Mouse (Mus musculus) ES-E14 (cell line): ENCODE measurements around the gene Slc39a13. TPM values are rescaled to one million over a fixed set of nuclear protein-coding genes. Genes with fewer than 3 reads are reported as not detected.

Source experiments
- DNase-seq: peaks from one replicate; pipeline ENCODE4 v3.0.0-alpha.2; 2013; ENCODE audit warnings: low read depth, low spot score
- H3K27ac ChIP-seq: 2 replicates; pipeline ENCODE4 v1.5.1; 2012; ENCODE audit warnings: low read depth, mild to moderate bottlenecking, low read length, moderate library complexity, mixed read lengths; ENCODE audit not compliant: poor library complexity, insufficient read depth, severe bottlenecking
- H3K36me3 ChIP-seq: 2 replicates; pipeline ENCODE4 v1.6.1; 2012; ENCODE audit warnings: mild to moderate bottlenecking, low read length, moderate library complexity, mixed read lengths; ENCODE audit not compliant: control insufficient read depth, poor library complexity, insufficient read depth, severe bottlenecking
- H3K4me1 ChIP-seq, 2 experiments: fragments of 150-350 bp in 1 of 2; sonication (generic) in 1 of 2; 2 replicates each; pipeline ENCODE4 v1.6.1; 2012; ENCODE audit warnings: low read length in 2 of 2, mild to moderate bottlenecking in 1 of 2, mixed read lengths in 1 of 2; ENCODE audit not compliant: control insufficient read depth in 2 of 2, insufficient read depth in 2 of 2, poor library complexity in 1 of 2
- H3K4me3 ChIP-seq, 2 experiments: fragments of 150-350 bp in 1 of 2; sonication (generic) in 1 of 2; 2 replicates each; pipeline ENCODE4 v1.5.1; 2012; ENCODE audit warnings: low read length in 2 of 2, low read depth in 1 of 2, mild to moderate bottlenecking in 1 of 2, mixed read lengths in 1 of 2; ENCODE audit not compliant: insufficient read depth in 1 of 2, poor library complexity in 1 of 2, severe bottlenecking in 1 of 2
- H3K9ac ChIP-seq: 2 replicates; pipeline ENCODE4 v1.6.1; 2012; ENCODE audit warnings: low read depth, mild to moderate bottlenecking, low read length, mixed read lengths; ENCODE audit not compliant: poor library complexity, insufficient read depth, severe bottlenecking
- H3K9me3 ChIP-seq: fragments of 150-350 bp; sonication (generic); 2 replicates; pipeline ENCODE4 v1.6.1; 2012; ENCODE audit warnings: low read depth, mild to moderate bottlenecking, low read length; ENCODE audit not compliant: control insufficient read depth, insufficient read depth
- CHD2 ChIP-seq: IDR thresholded peaks from 2 replicates; pipeline ENCODE4 v1.6.1; 2014; ENCODE audit warnings: mild to moderate bottlenecking, low read depth, low read length, inconsistent platforms
- HCFC1 ChIP-seq: IDR thresholded peaks from 2 replicates; pipeline ENCODE4 v1.6.1; 2012; ENCODE audit warnings: low read length, inconsistent platforms, borderline replicate concordance; ENCODE audit not compliant: insufficient read depth
- MAFK ChIP-seq: IDR thresholded peaks from 2 replicates; pipeline ENCODE4 v1.6.1; 2014; ENCODE audit warnings: mild to moderate bottlenecking, low read depth, low read length, inconsistent platforms; ENCODE audit not compliant: insufficient read depth
- ZC3H11A ChIP-seq: IDR thresholded peaks from 2 replicates; pipeline ENCODE4 v1.6.1; 2012; ENCODE audit warnings: low read depth, mild to moderate bottlenecking, inconsistent platforms, low read length, borderline replicate concordance
- ZNF384 ChIP-seq: IDR thresholded peaks from 2 replicates; pipeline ENCODE4 v1.6.1; 2012; ENCODE audit warnings: low read depth, low read length, inconsistent platforms
- in situ Hi-C, 2 experiments: fragments of 600-800 bp; cut with MboI; formaldehyde crosslinking; loops; one replicate each; pipeline ENCODE4 v1.15.1; 2025; ENCODE audit warnings: low sequenced_read_pairs in 2 of 2, inconsistent platforms in 1 of 2; ENCODE audit not compliant: unreplicated experiment in 2 of 2
- total RNA-seq: library from RNA; depleted of rRNA; stranded (reverse); fragments of 300-350 nt; gene quantifications from 2 replicates; pipeline ENCODE4 v1.2.3, GENCODE M21; 2012

Slc39a13 gene
- total RNA-seq, 1 experiment, result 18.3 TPM

DNA sequence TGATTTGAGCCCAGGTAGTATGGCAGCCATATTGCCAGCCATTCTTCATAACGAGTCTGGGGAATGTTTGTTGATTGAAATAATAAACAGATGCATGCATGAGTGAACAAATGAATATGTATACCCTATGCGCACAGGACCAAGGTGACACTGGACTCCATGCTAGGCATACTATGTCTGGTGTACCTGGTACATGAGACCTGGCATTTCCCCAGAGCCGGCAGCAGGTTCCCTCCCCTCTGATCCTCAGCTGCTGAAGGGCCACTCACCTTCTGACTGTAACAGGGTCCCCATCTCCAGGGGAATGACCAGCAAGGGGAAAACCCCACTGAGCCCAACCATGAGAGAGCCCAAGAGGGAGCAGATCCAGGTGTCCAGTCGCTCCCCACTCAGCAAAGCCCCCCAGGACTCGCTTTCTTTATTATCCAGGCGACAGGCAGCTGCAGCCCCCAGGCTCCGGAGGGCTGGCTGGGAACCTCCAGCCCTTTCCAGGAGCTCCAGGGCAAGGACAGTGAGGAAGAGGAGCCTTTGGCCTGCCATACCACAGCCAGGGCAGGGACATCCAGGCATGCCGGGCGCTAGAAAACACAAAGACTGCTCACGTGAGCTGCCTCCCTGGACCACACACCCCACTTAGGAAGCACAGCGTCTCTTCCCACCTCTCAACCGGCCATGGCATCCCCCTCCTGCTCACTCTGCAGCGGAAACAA lies 1.9 kb downstream of the Slc39a13 start:
- in situ Hi-C loops, result no loop called here
- no peaks in the 10 kb centered on the region for H3K9me3 ChIP-seq
- no peak for DNase-seq
- peaks cover 0 to 9% of the 10 kb centered on the region in 2 experiments; a peak in 2 of 4 replicates for H3K4me1 ChIP-seq
- peaks cover 2% of the 10 kb centered on the region for H3K36me3 ChIP-seq
- no peak for TF ChIP-seq ZNF384
- no peak for TF ChIP-seq ZC3H11A
- no peak for TF ChIP-seq HCFC1
- TF ChIP-seq MAFK, result no peak
- no peak for TF ChIP-seq CHD2
- no peak overlapping the region for H3K4me3 ChIP-seq
- H3K9ac ChIP-seq, result no peak overlapping the region
- no peak overlapping the region for H3K27ac ChIP-seq

DNA sequence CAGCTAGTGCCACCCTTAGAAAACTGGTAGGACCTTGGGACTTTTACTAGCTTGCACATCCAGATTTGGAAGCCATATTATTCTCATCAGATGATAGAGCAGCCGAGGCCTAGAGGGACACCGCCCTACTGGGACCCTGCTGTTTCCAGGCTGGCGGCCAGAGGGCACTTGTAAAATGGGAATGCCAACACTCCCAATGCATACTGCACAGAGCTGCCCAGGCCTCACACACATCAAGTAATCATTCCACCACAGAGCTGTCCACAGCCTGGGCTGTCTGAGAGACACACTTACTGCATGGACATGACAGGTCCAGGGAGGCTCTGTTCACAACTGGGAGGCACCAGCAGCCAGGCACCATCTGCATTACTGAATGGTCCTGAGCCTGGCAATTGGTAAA lies 3.8 kb downstream of the Slc39a13 start:
- Histone ChIP-seq H3K36me3 (peaks cover 14% of the 10 kb centered on the region), H3K27ac (no peak overlapping the region), H3K9me3 (no peaks in the 10 kb centered on the region), H3K4me1 (peaks cover 0 to 9% of the 10 kb centered on the region in 2 experiments; a peak in 2 of 4 replicates), H3K9ac (no peak overlapping the region), H3K4me3 (no peak overlapping the region)
- in situ Hi-C loops, result no loop called here
- DNase-seq, result no peak
- TF ChIP-seq HCFC1 (no peak), CHD2 (no peak), MAFK (no peak), ZC3H11A (no peak), ZNF384 (no peak)

GRCm38 (mm10) chr2:91065544-91065943 lies 4.7 kb downstream of the Slc39a13 start:
- no peak overlapping the region for H3K4me3 ChIP-seq
- H3K27ac ChIP-seq, result no peak overlapping the region
- peaks cover 0 to 11% of the 10 kb centered on the region in 2 experiments; a peak in 3 of 4 replicates for H3K4me1 ChIP-seq
- no peak for TF ChIP-seq CHD2
- TF ChIP-seq ZNF384, result no peak
- TF ChIP-seq ZC3H11A, result no peak
- TF ChIP-seq HCFC1, result no peak
- TF ChIP-seq MAFK, result no peak
- in situ Hi-C loops, result no loop called here
- peaks cover 15% of the 10 kb centered on the region for H3K36me3 ChIP-seq
- no peaks in the 10 kb centered on the region for H3K9me3 ChIP-seq
- no peak overlapping the region for H3K9ac ChIP-seq
- no peak for DNase-seq

GRCm38 (mm10) chr2:91064211-91064610 lies 6.0 kb downstream of the Slc39a13 start:
- Histone ChIP-seq H3K27ac (no peak overlapping the region), H3K4me3 (no peak overlapping the region), H3K36me3 (peaks cover 21% of the 10 kb centered on the region), H3K9me3 (no peaks in the 10 kb centered on the region), H3K9ac (no peak overlapping the region), H3K4me1 (peaks cover 0 to 12% of the 10 kb centered on the region in 2 experiments; a peak in 3 of 4 replicates)
- TF ChIP-seq ZNF384 (no peak), HCFC1 (no peak), MAFK (no peak), ZC3H11A (no peak), CHD2 (no peak)
- in situ Hi-C loops, result no loop called here
- DNase-seq, result no peak
